Mouse (Mus musculus) embryonic facial prominence, embryonic 14.5 days (tissue): ENCODE measurements around the gene Cuta. TPM values are rescaled to one million over a fixed set of nuclear protein-coding genes. Genes with fewer than 3 reads are reported as not detected.
A peak's percentile ranks its signal among the peaks of the same experiment; 100 is the strongest.

ENCODE experiments used
- ATAC-seq: fragments of 200-750 bp; cut with Nextera tagmentation; 2 replicates; pipeline ENCODE4 v1.8.0; 2017; ENCODE audit warnings: low read depth, moderate number of reproducible peaks, moderate TSS enrichment
- DNase-seq: peaks from one replicate; pipeline ENCODE4 v3.0.0-alpha.2; 2015; ENCODE audit warnings: low spot score
- H3K27ac ChIP-seq: fragments of 300-500 bp; sonication (generic); replicated peaks from 2 replicates; pipeline ENCODE4 v1.5.1; 2014; ENCODE audit warnings: low read depth, mild to moderate bottlenecking, low read length, moderate library complexity
- H3K27me3 ChIP-seq: fragments of 300-500 bp; sonication (generic); replicated peaks from 2 replicates; pipeline ENCODE4 v1.6.1; 2014; ENCODE audit warnings: low read length; ENCODE audit not compliant: control insufficient read depth, insufficient read depth
- H3K36me3 ChIP-seq: fragments of 300-500 bp; sonication (generic); 2 replicates; pipeline ENCODE4 v1.6.1; 2014; ENCODE audit warnings: low read length, mixed read lengths; ENCODE audit not compliant: control insufficient read depth, insufficient read depth
- H3K4me1 ChIP-seq: fragments of 300-500 bp; sonication (generic); 2 replicates; pipeline ENCODE4 v1.6.1; 2014; ENCODE audit warnings: antibody characterized with exemption, low read length; ENCODE audit not compliant: control insufficient read depth, insufficient read depth
- H3K4me2 ChIP-seq: fragments of 300-500 bp; sonication (generic); 2 replicates; pipeline ENCODE4 v1.6.1; 2014; ENCODE audit warnings: low read depth, mild to moderate bottlenecking, low read length, moderate library complexity, mixed read lengths
- H3K4me3 ChIP-seq: fragments of 300-500 bp; sonication (generic); 2 replicates; pipeline ENCODE4 v1.5.1; 2014; ENCODE audit warnings: low read depth, mild to moderate bottlenecking, low read length
- H3K9ac ChIP-seq: fragments of 300-500 bp; sonication (generic); 2 replicates; pipeline ENCODE4 v1.6.1; 2014; ENCODE audit warnings: low read depth, mild to moderate bottlenecking, low read length, moderate library complexity, mixed read lengths
- H3K9me3 ChIP-seq: fragments of 300-500 bp; sonication (generic); 2 replicates; pipeline ENCODE4 v1.6.1; 2016; ENCODE audit warnings: low read length; ENCODE audit not compliant: control insufficient read depth
- WGBS: fragments of 180-500 bp; shearing (Covaris S2); extraction: QIAGEN DNeasy Blood & Tissue Kit; methylation state at CpG from one replicate; pipeline ENCODE4 v1.1.7; 2014; 5-methylcytosine and 5-hydroxymethylcytosine counted together
- polyA plus RNA-seq: library from polyadenylated mRNA; unstranded; fragments of >200 nt; fragmentation: Nextera tagmentation; extraction: Ambion mirVana; gene quantifications from 2 replicates; pipeline ENCODE4 v1.2.1, GENCODE M21; 2014

The Cuta gene
- polyA plus RNA-seq, 1 experiment from 2014 or later, result 148 TPM

DNA sequence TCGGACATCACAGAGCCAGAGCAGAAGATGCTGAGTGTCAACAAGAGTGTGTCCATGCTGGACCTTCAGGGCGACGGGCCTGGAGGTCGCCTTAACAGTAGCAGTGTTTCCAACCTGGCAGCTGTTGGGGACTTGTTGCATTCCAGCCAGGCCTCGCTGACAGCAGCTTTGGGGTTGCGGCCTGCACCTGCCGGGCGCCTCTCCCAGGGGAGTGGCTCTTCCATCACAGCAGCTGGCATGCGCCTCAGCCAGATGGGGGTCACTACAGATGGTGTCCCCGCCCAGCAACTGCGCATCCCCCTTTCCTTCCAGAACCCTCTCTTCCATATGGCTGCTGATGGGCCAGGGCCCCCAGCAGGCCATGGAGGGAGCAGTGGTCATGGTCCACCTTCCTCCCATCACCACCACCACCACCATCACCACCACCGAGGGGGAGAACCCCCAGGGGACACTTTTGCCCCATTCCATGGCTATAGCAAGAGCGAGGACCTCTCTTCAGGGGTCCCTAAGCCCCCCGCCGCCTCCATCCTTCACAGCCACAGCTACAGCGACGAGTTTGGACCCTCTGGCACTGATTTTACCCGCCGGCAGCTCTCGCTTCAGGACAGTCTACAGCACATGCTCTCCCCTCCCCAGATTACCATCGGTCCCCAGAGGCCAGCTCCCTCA lies 22.3 kb upstream of the Cuta start:
- Histone ChIP-seq H3K27me3 (no peaks in the 10 kb centered on the region), H3K4me3 (no peak overlapping the region), H3K27ac (no peak overlapping the region), H3K4me1 (no peaks in the 10 kb centered on the region), H3K4me2 (no peak overlapping the region), H3K9me3 (no peaks in the 10 kb centered on the region), H3K36me3 (peaks cover 92% of the 10 kb centered on the region), H3K9ac (no peak overlapping the region)
- peak; percentile 22; the same call in 1 of the 2 replicates for ATAC-seq
- DNase-seq, result peak; percentile 37
- WGBS, result 91% methylated on average over 17 of the region's 21 CpGs

GRCm38 (mm10) chr17:26959815-26960214 lies 20.4 kb upstream of the Cuta start:
- no peak overlapping the region for H3K9ac ChIP-seq

DNA sequence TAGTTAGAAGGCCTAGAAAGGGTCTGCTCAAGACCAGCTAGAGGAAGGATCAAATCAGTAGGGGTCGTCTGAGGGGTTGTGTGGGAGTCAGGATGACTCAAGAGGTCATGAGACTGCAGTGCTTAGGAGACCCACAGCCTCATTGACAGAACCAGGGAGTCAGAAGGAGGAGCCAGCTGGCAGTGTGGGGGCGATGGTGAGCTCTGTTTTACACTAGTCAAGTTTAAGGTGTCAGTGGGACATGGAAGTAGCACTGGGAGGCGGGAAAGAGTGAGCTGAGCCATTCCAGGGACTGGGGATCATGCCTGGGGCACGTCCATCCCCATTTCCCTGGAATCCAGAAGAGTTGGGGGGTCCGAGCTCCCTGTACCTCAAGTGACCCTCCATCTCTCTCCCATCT lies 19.5 kb upstream of the Cuta start:
- Histone ChIP-seq H3K27me3 (no peaks in the 10 kb centered on the region), H3K27ac (no peak overlapping the region), H3K36me3 (peaks cover 86% of the 10 kb centered on the region), H3K4me1 (peaks cover 2% of the 10 kb centered on the region; the same call in 1 of the 2 replicates), H3K9me3 (no peaks in the 10 kb centered on the region), H3K9ac (no peak overlapping the region), H3K4me3 (no peak overlapping the region), H3K4me2 (no peak overlapping the region)
- no peak for ATAC-seq
- DNase-seq, result no peak
- WGBS, result 60% methylated on average over 4 of the region's 5 CpGs

More at GRCm38 (mm10) chr17:26959815-26960214, 20.4 kb upstream of the Cuta start:
- H3K9me3 ChIP-seq, result no peaks in the 10 kb centered on the region
- H3K4me3 ChIP-seq, result no peak overlapping the region
- H3K4me1 ChIP-seq, result no peaks in the 10 kb centered on the region
- DNase-seq (no peak), ATAC-seq (no peak)
- no peak overlapping the region for H3K27ac ChIP-seq
- peaks cover 94% of the 10 kb centered on the region for H3K36me3 ChIP-seq
- H3K4me2 ChIP-seq, result no peak overlapping the region
- H3K27me3 ChIP-seq, result no peaks in the 10 kb centered on the region
- 96% methylated on average over 4 of the region's 4 CpGs for WGBS

- no peak overlapping the region for H3K4me3 ChIP-seq
- H3K9me3 ChIP-seq, result no peaks in the 10 kb centered on the region
- peaks cover 82% of the 10 kb centered on the region for H3K36me3 ChIP-seq
- no peak overlapping the region for H3K4me2 ChIP-seq
- H3K27ac ChIP-seq, result no peak overlapping the region
- H3K9ac ChIP-seq, result no peak overlapping the region
- 95% methylated on average over 5 of the region's 5 CpGs for WGBS
- peaks cover 12% of the 10 kb centered on the region; the same call in 1 of the 2 replicates for H3K4me1 ChIP-seq
- DNase-seq (no peak), ATAC-seq (no peak)
- H3K27me3 ChIP-seq, result no peaks in the 10 kb centered on the region
Observed at GRCm38 (mm10) chr17:26957872-26958271, 18.5 kb upstream of the Cuta start.

GRCm38 (mm10) chr17:26956895-26957294 lies 17.5 kb upstream of the Cuta start:
- WGBS, result 87% methylated on average over 18 of the region's 18 CpGs
- Histone ChIP-seq H3K36me3 (peaks cover 72% of the 10 kb centered on the region), H3K27me3 (no peaks in the 10 kb centered on the region), H3K9ac (no peak overlapping the region), H3K4me2 (no peak overlapping the region), H3K9me3 (no peaks in the 10 kb centered on the region), H3K27ac (no peak overlapping the region), H3K4me1 (peaks cover 21% of the 10 kb centered on the region), H3K4me3 (no peak overlapping the region)
- no peak for DNase-seq
- no peak for ATAC-seq

DNA sequence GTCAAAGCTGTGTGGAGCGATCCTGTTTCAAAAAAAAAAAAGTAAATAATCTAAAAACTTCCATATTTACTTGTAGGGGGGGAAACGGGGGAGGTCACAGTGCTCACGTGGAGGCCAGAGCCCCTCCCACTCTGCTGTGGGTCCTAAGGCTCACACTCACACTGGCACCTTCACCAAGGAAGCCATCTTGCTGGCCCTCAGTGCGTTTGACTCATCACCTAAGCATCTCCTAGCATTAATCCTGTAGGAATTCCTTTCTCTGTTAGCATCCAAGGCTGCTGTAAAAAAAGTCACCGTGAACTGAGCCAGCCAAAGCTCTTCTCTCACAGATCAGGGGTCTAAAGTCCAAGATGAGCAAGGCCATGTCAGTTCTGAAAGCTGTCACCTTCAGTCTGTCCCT lies 16.9 kb upstream of the Cuta start:
- 84% methylated on average over 5 of the region's 5 CpGs for WGBS
- H3K4me1 ChIP-seq, result peaks cover 27% of the 10 kb centered on the region
- peaks cover 66% of the 10 kb centered on the region for H3K36me3 ChIP-seq
- no peak overlapping the region for H3K27ac ChIP-seq
- H3K9ac ChIP-seq, result no peak overlapping the region; the same call in 1 of the 2 replicates
- ATAC-seq (no peak), DNase-seq (no peak)
- H3K27me3 ChIP-seq, result no peaks in the 10 kb centered on the region
- H3K4me3 ChIP-seq, result no peak overlapping the region
- H3K4me2 ChIP-seq, result no peak overlapping the region
- H3K9me3 ChIP-seq, result no peaks in the 10 kb centered on the region

- Histone ChIP-seq H3K4me2 (peak overlapping the region; percentile 69), H3K27me3 (no peaks in the 10 kb centered on the region), H3K27ac (no peak overlapping the region), H3K4me1 (peaks cover 43% of the 10 kb centered on the region), H3K9me3 (no peaks in the 10 kb centered on the region), H3K4me3 (0 out of 2 replicates have a peak overlapping the region, but pooled peaks have one; percentile 3), H3K36me3 (peaks cover 41% of the 10 kb centered on the region), H3K9ac (peak overlapping the region; percentile 37)
- 30% methylated on average over 7 of the region's 16 CpGs for WGBS
- ATAC-seq (no peak), DNase-seq (no peak)
Observed at GRCm38 (mm10) chr17:26953726-26954125, 14.4 kb upstream of the Cuta start.

DNA sequence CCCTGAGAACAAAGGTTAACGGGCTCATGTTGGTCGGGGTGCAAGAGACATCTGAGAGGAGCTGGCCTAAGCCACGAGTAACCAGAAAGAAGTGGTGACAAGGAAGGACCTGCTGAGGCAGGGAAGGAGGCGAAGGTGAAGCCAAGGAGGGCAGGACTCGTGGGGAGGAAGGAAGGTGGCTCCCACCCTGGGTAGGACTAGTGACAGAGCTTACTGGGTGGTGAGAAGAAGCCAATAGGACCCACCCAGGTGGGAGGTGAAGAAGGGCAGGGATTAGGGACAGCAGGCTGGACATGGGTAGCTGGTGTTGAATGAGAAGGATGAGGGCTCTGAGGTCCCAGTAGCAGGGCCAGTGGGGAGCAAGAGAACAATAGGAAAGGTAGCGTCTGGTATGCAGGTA lies 13.8 kb upstream of the Cuta start:
- Histone ChIP-seq H3K27ac (no peak overlapping the region), H3K36me3 (peaks cover 35% of the 10 kb centered on the region), H3K4me1 (peaks cover 43% of the 10 kb centered on the region), H3K9me3 (no peaks in the 10 kb centered on the region), H3K4me2 (peak overlapping the region; percentile 69), H3K4me3 (peak overlapping the region; percentile 38; the same call in 1 of the 2 replicates), H3K9ac (peak overlapping the region; percentile 12; the same call in 1 of the 2 replicates), H3K27me3 (no peaks in the 10 kb centered on the region)
- no peak for DNase-seq
- ATAC-seq, result no peak
- 24% methylated on average over 6 of the region's 6 CpGs for WGBS
